Mouse (Mus musculus) hindbrain, embryonic 11.5 days (tissue): ENCODE measurements at regions not wholly inside any gene's neighbourhood (a gene's known extent, or its start where the extent isn't known, plus 50 kb on each side); places are given as distances from the start of the nearest gene placed in this dataset.

ENCODE experiments used
- ATAC-seq: fragments of 200-750 bp; cut with Nextera tagmentation; 2 replicates; pipeline ENCODE4 v1.8.0; 2017; ENCODE audit warnings: mild to moderate bottlenecking, moderate TSS enrichment, moderate library complexity; ENCODE audit not compliant: low FRiP score
- DNase-seq: peaks from one replicate; pipeline ENCODE4 v3.0.0-alpha.2; 2015; ENCODE audit warnings: low spot score
- H3K27ac ChIP-seq: fragments of 300-500 bp; sonication (generic); 2 replicates; pipeline ENCODE4 v1.5.1; 2014; ENCODE audit warnings: mild to moderate bottlenecking, low read depth, low read length
- H3K27me3 ChIP-seq: fragments of 300-500 bp; sonication (generic); 2 replicates; pipeline ENCODE4 v1.6.1; 2014; ENCODE audit warnings: mild to moderate bottlenecking, low read length, moderate library complexity, mixed read lengths; ENCODE audit not compliant: control insufficient read depth, insufficient read depth
- H3K36me3 ChIP-seq: fragments of 300-500 bp; sonication (generic); 2 replicates; pipeline ENCODE4 v1.6.1; 2014; ENCODE audit warnings: mild to moderate bottlenecking, low read length, moderate library complexity, mixed read lengths; ENCODE audit not compliant: control insufficient read depth, insufficient read depth
- H3K4me1 ChIP-seq: fragments of 300-500 bp; sonication (generic); replicated peaks from 2 replicates; pipeline ENCODE4 v1.6.1; 2014; ENCODE audit warnings: low read length, mixed read lengths; ENCODE audit not compliant: control insufficient read depth, insufficient read depth
- H3K4me2 ChIP-seq: fragments of 300-500 bp; sonication (generic); replicated peaks from 2 replicates; pipeline ENCODE4 v1.6.1; 2014; ENCODE audit warnings: mild to moderate bottlenecking, low read depth, low read length
- H3K4me3 ChIP-seq: fragments of 300-500 bp; sonication (generic); 2 replicates; pipeline ENCODE4 v1.5.1; 2014; ENCODE audit warnings: low read depth, low read length
- H3K9ac ChIP-seq: fragments of 300-500 bp; sonication (generic); 2 replicates; pipeline ENCODE4 v1.6.1; 2014; ENCODE audit warnings: low read depth, low read length
- H3K9me3 ChIP-seq: fragments of 300-500 bp; sonication (generic); 2 replicates; pipeline ENCODE4 v1.6.1; 2016; ENCODE audit warnings: low read length; ENCODE audit not compliant: control insufficient read depth
- WGBS: fragments of 180-500 bp; shearing (Covaris S2); extraction: QIAGEN DNeasy Blood & Tissue Kit; methylation state at CpG from one replicate; pipeline ENCODE4 v1.1.7; 2014; 5-methylcytosine and 5-hydroxymethylcytosine counted together

GRCm38 (mm10) chr8:128097601-128098000 is 260.8 kb upstream of the Nrp1 start:
- no peak for ATAC-seq
- no peak for DNase-seq
- H3K27ac ChIP-seq, result no peak overlapping the region
- H3K9ac ChIP-seq, result no peak overlapping the region
- no peak overlapping the region for H3K4me2 ChIP-seq
- no peaks in the 10 kb centered on the region; the same call in 1 of the 2 replicates for H3K27me3 ChIP-seq
- 88% methylated on average over 3 of the region's 3 CpGs for whole genome bisulfite sequencing
- H3K9me3 ChIP-seq, result no peaks in the 10 kb centered on the region
- H3K4me3 ChIP-seq, result no peak overlapping the region
- no peaks in the 10 kb centered on the region for H3K4me1 ChIP-seq
- no peaks in the 10 kb centered on the region for H3K36me3 ChIP-seq

- H3K4me3 ChIP-seq, result no peak overlapping the region
- H3K4me1 ChIP-seq, result no peaks in the 10 kb centered on the region
- DNase-seq (no peak), ATAC-seq (no peak)
- no peak overlapping the region for H3K9ac ChIP-seq
- WGBS, result 94% methylated on average over 1 of the region's 1 CpGs
- no peak overlapping the region for H3K4me2 ChIP-seq
- H3K9me3 ChIP-seq, result no peaks in the 10 kb centered on the region
- no peak overlapping the region for H3K27ac ChIP-seq
- no peaks in the 10 kb centered on the region for H3K27me3 ChIP-seq
- H3K36me3 ChIP-seq, result no peaks in the 10 kb centered on the region
Measured at GRCm38 (mm10) chr8:128103380-128103779, 255.0 kb upstream of the Nrp1 start.

GRCm38 (mm10) chr8:128106569-128106968 is 251.8 kb upstream of the Nrp1 start:
- H3K4me1 ChIP-seq, result no peaks in the 10 kb centered on the region
- no peak for DNase-seq
- no peaks in the 10 kb centered on the region for H3K9me3 ChIP-seq
- no peak overlapping the region for H3K9ac ChIP-seq
- H3K4me3 ChIP-seq, result no peak overlapping the region
- H3K36me3 ChIP-seq, result no peaks in the 10 kb centered on the region
- no peak overlapping the region for H3K27ac ChIP-seq
- H3K27me3 ChIP-seq, result no peaks in the 10 kb centered on the region
- no peak overlapping the region for H3K4me2 ChIP-seq
- ATAC-seq, result no peak
- 90% methylated on average over 2 of the region's 2 CpGs for WGBS

GRCm38 (mm10) chr8:128107041-128107440 is 251.4 kb upstream of the Nrp1 start:
- Histone ChIP-seq H3K9ac (no peak overlapping the region), H3K4me1 (no peaks in the 10 kb centered on the region), H3K36me3 (no peaks in the 10 kb centered on the region), H3K9me3 (no peaks in the 10 kb centered on the region), H3K4me3 (no peak overlapping the region), H3K4me2 (no peak overlapping the region), H3K27me3 (no peaks in the 10 kb centered on the region), H3K27ac (no peak overlapping the region)
- ATAC-seq (no peak), DNase-seq (no peak)
- WGBS, result 90% methylated on average over 7 of the region's 7 CpGs

GRCm38 (mm10) chr8:128109036-128109435 is 249.4 kb upstream of the Nrp1 start:
- Histone ChIP-seq H3K27me3 (no peaks in the 10 kb centered on the region), H3K4me2 (no peak overlapping the region), H3K27ac (no peak overlapping the region), H3K9me3 (no peaks in the 10 kb centered on the region), H3K9ac (no peak overlapping the region), H3K36me3 (no peaks in the 10 kb centered on the region), H3K4me1 (no peaks in the 10 kb centered on the region), H3K4me3 (no peak overlapping the region)
- ATAC-seq, result no peak
- DNase-seq, result no peak
- WGBS, result 70% methylated on average over 3 of the region's 3 CpGs

GRCm38 (mm10) chr8:128111132-128111531 is 247.3 kb upstream of the Nrp1 start:
- no peak for DNase-seq
- ATAC-seq, result no peak
- no peak overlapping the region for H3K4me2 ChIP-seq
- no peak overlapping the region for H3K27ac ChIP-seq
- no peaks in the 10 kb centered on the region for H3K36me3 ChIP-seq
- H3K4me1 ChIP-seq, result no peaks in the 10 kb centered on the region
- H3K9me3 ChIP-seq, result no peaks in the 10 kb centered on the region
- no peaks in the 10 kb centered on the region for H3K27me3 ChIP-seq
- no peak overlapping the region for H3K4me3 ChIP-seq
- no peak overlapping the region for H3K9ac ChIP-seq
- WGBS, result 85% methylated on average over 3 of the region's 3 CpGs

GRCm38 (mm10) chr8:128113116-128113515 is 245.3 kb upstream of the Nrp1 start:
- H3K4me3 ChIP-seq, result no peak overlapping the region
- WGBS, result 87% methylated on average over 1 of the region's 1 CpGs
- H3K27me3 ChIP-seq, result no peaks in the 10 kb centered on the region
- H3K4me2 ChIP-seq, result no peak overlapping the region
- no peaks in the 10 kb centered on the region for H3K4me1 ChIP-seq
- H3K9me3 ChIP-seq, result no peaks in the 10 kb centered on the region
- no peak for DNase-seq
- H3K27ac ChIP-seq, result no peak overlapping the region
- no peak for ATAC-seq
- no peak overlapping the region for H3K9ac ChIP-seq
- no peaks in the 10 kb centered on the region for H3K36me3 ChIP-seq

GRCm38 (mm10) chr8:128141290-128141966 is 217.0 kb upstream of the Nrp1 start:
- Histone ChIP-seq H3K36me3 (no peaks in the 10 kb centered on the region), H3K27me3 (no peaks in the 10 kb centered on the region), H3K4me2 (no peak overlapping the region), H3K4me3 (no peak overlapping the region), H3K27ac (no peak overlapping the region), H3K9ac (no peak overlapping the region), H3K9me3 (no peaks in the 10 kb centered on the region), H3K4me1 (no peaks in the 10 kb centered on the region)
- DNase-seq, result no peak
- no peak for ATAC-seq
- 85% methylated on average over 4 of the region's 4 CpGs for WGBS

- H3K9me3 ChIP-seq, result no peaks in the 10 kb centered on the region
- H3K36me3 ChIP-seq, result no peaks in the 10 kb centered on the region
- ATAC-seq (no peak), DNase-seq (no peak)
- H3K4me2 ChIP-seq, result no peak overlapping the region
- H3K4me3 ChIP-seq, result no peak overlapping the region
- H3K27me3 ChIP-seq, result no peaks in the 10 kb centered on the region
- no peak overlapping the region for H3K27ac ChIP-seq
- 91% methylated on average over 3 of the region's 3 CpGs for WGBS
- H3K9ac ChIP-seq, result no peak overlapping the region
- no peaks in the 10 kb centered on the region for H3K4me1 ChIP-seq
Measured at GRCm38 (mm10) chr8:128148351-128148942, 210.0 kb upstream of the Nrp1 start.
